Mouse (Mus musculus) MEL (cell line): ENCODE results near the gene Cryba2.

Experiments used
- ETS1 ChIP-seq: IDR thresholded peaks from 2 replicates; pipeline ENCODE4 v1.6.1; 2012; ENCODE audit warnings: low read depth, mild to moderate bottlenecking, inconsistent platforms, low read length, improper control_type of control experiment, moderate library complexity
- USF1 ChIP-seq: IDR thresholded peaks from 2 replicates; pipeline ENCODE4 v1.6.1; 2014; ENCODE audit warnings: low read depth, mild to moderate bottlenecking, inconsistent platforms, low read length, improper control_type of control experiment, moderate library complexity

DNA sequence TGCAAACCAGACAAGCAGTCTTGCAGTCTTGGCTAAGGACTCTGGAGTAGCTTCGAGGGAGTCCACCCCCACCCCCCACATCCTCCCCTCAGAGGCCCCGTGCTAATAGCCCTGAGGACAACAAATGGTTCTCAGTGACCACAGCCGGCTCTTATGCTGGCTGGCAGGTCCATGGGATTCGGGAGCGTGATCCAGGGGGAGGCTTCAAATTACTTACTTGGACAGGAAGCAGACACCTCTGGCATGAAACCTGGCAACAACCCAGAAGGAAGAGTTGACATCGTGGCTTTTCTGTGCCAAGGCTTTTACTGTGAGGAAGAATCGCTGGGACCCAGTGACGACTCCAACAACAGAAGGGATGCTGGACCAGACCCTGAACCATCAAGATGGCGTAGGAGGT is 46.6 kb downstream of the Cryba2 start:
- TF ChIP-seq USF1 (no peak), ETS1 (no peak)
